Mouse (Mus musculus) heart, adult 10 weeks (tissue): ENCODE results near the gene Clpp. TPM values are rescaled to one million over a fixed set of nuclear protein-coding genes. Genes with fewer than 3 reads are reported as not detected.

ENCODE experiments used
- polyA plus RNA-seq: library from polyadenylated mRNA; stranded (reverse); fragments of 350-450 nt; fragmentation: Illumina TruSeq; extraction: RNeasy Lipid Tissue Mini Kit (QIAGEN cat#74804); gene quantifications from one replicate; pipeline ENCODE4 v1.2.3, GENCODE M21; 2014; ENCODE audit warnings: low read depth, low replicate concordance

Gene Clpp
- 107 TPM for polyA plus RNA-seq

GRCm38 (mm10) chr17:56990115-56990746, at the start of gene Clpp:
TSS of gene Clpp (plus strand) at chr17:56990305.

DNA sequence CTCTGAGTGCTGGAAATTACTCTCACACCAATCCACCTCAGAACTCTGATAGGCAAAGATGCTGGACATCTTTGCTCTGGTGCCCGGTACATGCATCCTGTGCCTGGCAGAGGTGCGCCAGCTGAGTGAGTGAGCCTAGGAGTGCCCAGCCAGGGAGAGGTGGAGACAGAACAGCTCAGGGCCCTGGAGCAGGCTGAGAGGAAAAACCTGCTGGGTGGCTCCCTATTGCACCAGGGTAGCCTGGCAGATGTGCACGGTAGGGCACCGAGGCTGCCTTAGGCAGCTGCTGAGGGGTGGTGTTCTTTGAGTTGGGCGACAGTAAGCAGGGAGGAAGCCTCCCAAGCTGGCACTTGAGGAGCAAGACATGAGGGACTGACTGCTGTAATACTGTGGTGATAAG, 8.1 kb upstream of the Clpp start, which contains the start of gene Acer1:
Acer1 (minus strand) TSS at position 114 of the 400 bp plus-strand sequence.

GRCm38 (mm10) chr17:56997029-56997667, 7.0 kb downstream of the Clpp start, which contains the start of gene Alkbh7:
TSS of gene Alkbh7 (plus strand) at chr17:56997339.

GRCm38 (mm10) chr17:56999968-57000609, 10.0 kb downstream of the Clpp start, which contains the start of gene Pspn:
TSS of gene Pspn (minus strand) at chr17:57000018.

DNA sequence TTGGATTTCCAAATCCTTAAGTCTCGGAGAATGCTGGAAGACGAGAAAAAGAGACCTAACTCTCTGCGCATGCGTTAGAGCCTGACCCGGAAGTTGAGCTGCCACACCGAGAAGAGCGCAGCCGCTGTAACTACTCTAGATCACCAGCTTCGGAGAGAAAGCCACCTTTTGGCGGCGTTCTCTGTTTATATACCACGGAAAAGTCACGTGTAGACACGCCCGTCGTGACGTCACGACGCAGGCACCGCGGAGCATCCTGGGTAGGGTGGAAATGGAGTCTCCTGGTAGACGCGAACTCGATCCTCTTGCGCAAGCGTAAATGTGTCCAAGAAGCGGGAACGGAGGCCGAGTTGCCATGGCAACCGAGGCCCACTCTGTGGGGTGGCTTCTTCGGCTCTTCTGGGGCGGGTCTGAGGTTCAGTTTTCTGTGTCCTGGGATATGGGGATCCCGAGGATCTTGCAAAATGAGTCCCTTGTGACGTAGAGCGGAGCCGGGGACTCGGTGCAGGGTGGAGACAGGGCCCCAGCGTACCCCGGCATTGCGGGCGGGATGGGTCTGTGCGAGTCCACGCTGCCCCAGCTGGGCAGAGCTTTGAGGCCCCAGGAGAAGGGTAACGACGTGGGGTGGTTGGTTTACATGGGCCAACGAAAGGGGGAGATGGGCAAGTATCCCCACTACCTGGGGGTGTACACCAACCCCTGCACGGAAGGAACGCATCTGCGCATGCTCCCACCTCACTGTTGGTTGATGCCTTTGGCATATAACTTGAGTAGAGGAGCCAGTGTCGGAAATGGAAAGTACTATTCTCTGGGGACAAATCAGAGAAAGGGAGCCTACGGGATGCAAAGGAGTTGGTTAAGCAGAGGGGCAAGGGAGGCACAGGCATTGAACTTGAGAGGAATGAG, 21.4 kb downstream of the Clpp start, which contains the start of the genes Gtf2f1 and Gm17949:
Gtf2f1 (minus strand) TSS at position 53 of the 906 bp plus-strand sequence.
Gm17949 (plus strand) TSS at position 234 of the 906 bp plus-strand sequence.

GRCm38 (mm10) chr17:57030931-57031660, 41.0 kb downstream of the Clpp start, which contains the start of gene Khsrp:
TSS of gene Khsrp (minus strand) at chr17:57031522.

GRCm38 (mm10) chr17:57041554-57041953, 51.4 kb downstream of the Clpp start, which contains the start of gene Slc25a41:
TSS of gene Slc25a41 (minus strand) at chr17:57041654.

Other genes with a start within 250 kb of the Clpp start
- 10.2 TPM for gene Nrtn, start 232.8 kb upstream of the Clpp start, polyA plus RNA-seq
- gene Dus3l, start 225.5 kb upstream of the Clpp start, polyA plus RNA-seq: 21.5 TPM
- gene Prr22, start 220.1 kb upstream of the Clpp start, polyA plus RNA-seq: 1.6 TPM
- gene Rfx2, start 159.3 kb upstream of the Clpp start, polyA plus RNA-seq: 4.3 TPM
- gene Acsbg2, start 115.9 kb upstream of the Clpp start, polyA plus RNA-seq: not detected
- gene 1700061G19Rik, start 114.8 kb upstream of the Clpp start, polyA plus RNA-seq: not detected
- 23.8 TPM for gene Mllt1, start 54.9 kb upstream of the Clpp start, polyA plus RNA-seq
- gene Acer1, start 8.2 kb upstream of the Clpp start, polyA plus RNA-seq: not detected
- 73.4 TPM for gene Alkbh7, start 7.0 kb downstream of the Clpp start, polyA plus RNA-seq
- gene Pspn, start 9.7 kb downstream of the Clpp start, polyA plus RNA-seq: not detected
- 29.0 TPM for gene Gtf2f1, start 21.0 kb downstream of the Clpp start, polyA plus RNA-seq
- not detected for gene Gm17949, start 21.2 kb downstream of the Clpp start, polyA plus RNA-seq
- 25.9 TPM for gene Khsrp, start 41.2 kb downstream of the Clpp start, polyA plus RNA-seq
- gene Slc25a41, start 51.3 kb downstream of the Clpp start, polyA plus RNA-seq: not detected
- not detected for gene Crb3, start 68.8 kb downstream of the Clpp start, polyA plus RNA-seq
- 64.1 TPM for gene Slc25a23, start 69.6 kb downstream of the Clpp start, polyA plus RNA-seq
- 1.5 TPM for gene Dennd1c, start 88.2 kb downstream of the Clpp start, polyA plus RNA-seq
- gene Tubb4a, start 97.5 kb downstream of the Clpp start, polyA plus RNA-seq: 3.6 TPM
- gene Tnfsf9, start 115.0 kb downstream of the Clpp start, polyA plus RNA-seq: 1.9 TPM
- not detected for gene Cd70, start 159.5 kb downstream of the Clpp start, polyA plus RNA-seq
- gene Tnfsf14, start 203.9 kb downstream of the Clpp start, polyA plus RNA-seq: not detected
- 132 TPM for gene C3, start 237.8 kb downstream of the Clpp start, polyA plus RNA-seq